ENCODE assay signal across 19 mouse cellular contexts in the genomic region with DNA sequence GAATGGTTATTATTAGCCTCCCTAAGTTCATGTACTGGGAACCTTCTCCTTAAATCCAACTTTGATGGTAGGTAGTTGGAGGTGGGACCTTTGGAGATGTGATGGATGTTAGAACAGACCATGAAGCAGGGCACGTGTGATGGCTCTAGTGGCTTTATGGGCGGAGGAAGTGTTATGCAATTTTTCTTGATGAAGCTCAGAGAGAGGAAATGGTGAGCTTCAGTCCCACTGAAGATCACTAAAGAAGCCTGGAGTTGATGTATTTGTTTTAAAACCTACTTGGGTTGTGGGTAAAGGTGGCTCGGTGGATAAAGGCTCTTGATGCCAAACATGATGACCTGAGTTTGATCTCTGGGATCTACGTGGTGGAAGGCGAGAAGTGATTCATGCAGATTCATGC.
A peak's percentile ranks its signal among the peaks of the same experiment; 100 is the strongest.
DNase-seq lines count a peak whose midpoint lies in the region; ATAC-seq lines count a peak whose summit lies in the region.
"Had no signal": no experiment of that assay in that cellular context is flagged by ENCODE, and none has a peak within 500 bp of the region (broad histone marks: within the 10 kb centered on the region; RNA-seq: fewer than 3 reads in every experiment).

No protein-coding gene starts in this region.

- peak; percentile 62 for DNase-seq in 416B (ENCODE audit: low read depth)
- DNase-seq in spleen, adult 18-20 months: no peak
- no peak for DNase-seq in left cerebral cortex, adult 8-10 months (ENCODE audit: low spot score in 2 of 2)
- DNase-seq: adrenal gland, adult 8-10 months; adrenal gland, postnatal 14 days; adrenal gland, postnatal 36 days; cerebellum, adult 11-12 months; cerebellum, adult 2 months; cerebellum, adult 9-10 months; cerebellum, postnatal 10 days; cerebellum, postnatal 25 days; embryo, embryonic 11 days had no signal

- ATAC-seq in granulocyte monocyte progenitor cell, adult 5-6 weeks (replicated peaks; ENCODE audit: poor library complexity, severe bottlenecking): peak; percentile 58; the same call in 1 of the 2 replicates
- peak; percentile 44; the same call in 1 of the 2 replicates for ATAC-seq in megakaryocyte progenitor cell, adult 5-6 weeks (replicated peaks; ENCODE audit: poor library complexity)
- ATAC-seq: activated CD4-positive, CD25-positive, alpha-beta regulatory T cell, adult 4 months; CD4-positive, CD25-positive, alpha-beta regulatory T cell, adult 4 months; forebrain, embryonic 14.5 days; forebrain, embryonic 16.5 days; Patski had no signal
